Mouse (Mus musculus): ENCODE measurements around the gene Atf6b.

Atf6b gene

GRCm38 (mm10) chr17:34671151-34672066, 24.5 kb downstream of the Atf6b start:
- DNase-seq = no peak

GRCm38 (mm10) chr17:34672246-34672792, 25.4 kb downstream of the Atf6b start:
- no peak for DNase-seq

- DNase-seq = no peak
Observed at GRCm38 (mm10) chr17:34673139-34673538, 26.2 kb downstream of the Atf6b start.

- DNase-seq = no peak
Observed at GRCm38 (mm10) chr17:34674524-34675204, 27.7 kb downstream of the Atf6b start.

GRCm38 (mm10) chr17:34675205-34676092, 28.5 kb downstream of the Atf6b start:
- DNase-seq = no peak

GRCm38 (mm10) chr17:34676093-34676460, 29.1 kb downstream of the Atf6b start:
- DNase-seq = no peak

- no peak for DNase-seq
Observed at GRCm38 (mm10) chr17:34676671-34677070, 29.7 kb downstream of the Atf6b start.

- DNase-seq = no peak
Observed at GRCm38 (mm10) chr17:34680191-34680590, 33.2 kb downstream of the Atf6b start.

GRCm38 (mm10) chr17:34680621-34681020, 33.7 kb downstream of the Atf6b start:
- no peak for DNase-seq

GRCm38 (mm10) chr17:34681132-34681571, 34.2 kb downstream of the Atf6b start:
- DNase-seq = no peak

GRCm38 (mm10) chr17:34681881-34682536, 35.1 kb downstream of the Atf6b start:
- DNase-seq = no peak

GRCm38 (mm10) chr17:34683179-34683578, 36.2 kb downstream of the Atf6b start:
- DNase-seq = no peak

GRCm38 (mm10) chr17:34683686-34684220, 36.8 kb downstream of the Atf6b start:
- no peak for DNase-seq

GRCm38 (mm10) chr17:34684253-34684893, 37.4 kb downstream of the Atf6b start:
- no peak for DNase-seq

GRCm38 (mm10) chr17:34685120-34686110, 38.5 kb downstream of the Atf6b start:
- peak; percentile 24 to 52 for DNase-seq

GRCm38 (mm10) chr17:34688889-34689288, 41.9 kb downstream of the Atf6b start:
- no peak for DNase-seq

- DNase-seq = no peak
Observed at GRCm38 (mm10) chr17:34690458-34690857, 43.5 kb downstream of the Atf6b start.

GRCm38 (mm10) chr17:34692906-34693305, 46.0 kb downstream of the Atf6b start:
- no peak for DNase-seq

GRCm38 (mm10) chr17:34699575-34700408, 52.8 kb downstream of the Atf6b start:
- DNase-seq = no peak

Measured in cerebellum, postnatal 25 days (tissue).